Mouse (Mus musculus) embryonic fibroblast, embryonic 13.5 days (primary cell): Measurements from ENCODE around the gene Polr3c.

Experiments used
- CTCF ChIP-seq: IDR thresholded peaks from 2 replicates; pipeline ENCODE4 v1.5.1; 2011; ENCODE audit warnings: mild to moderate bottlenecking, control low read depth, low read length, moderate library complexity, borderline replicate concordance; ENCODE audit not compliant: insufficient read depth
- POLR2A ChIP-seq: IDR thresholded peaks from 2 replicates; pipeline ENCODE4 v1.6.1; 2011; ENCODE audit warnings: low read depth, mild to moderate bottlenecking, control low read depth, low read length, moderate library complexity

GRCm38 (mm10) chr3:96671519-96671918, 55.9 kb downstream of the Polr3c start:
- TF ChIP-seq POLR2A (no peak), CTCF (no peak)
